Mouse (Mus musculus) urinary bladder, adult 18-20 months (tissue): ENCODE data around the gene Psmb3.
"Not testable (repeated sequence)": the region's sequence is repeated elsewhere in the genome, so short reads cannot be mapped to it uniquely, and the experiment has no call there.

Experiments
- DNase-seq, 2 experiments: peaks; one replicate each; pipeline ENCODE4 v3.0.0; 2022; ENCODE audit warnings: low spot score in 2 of 2, mixed read lengths in 2 of 2

Psmb3 gene

GRCm38 (mm10) chr11:97695712-97696401, 7.3 kb upstream of the Psmb3 start:
- no peak for DNase-seq

DNA sequence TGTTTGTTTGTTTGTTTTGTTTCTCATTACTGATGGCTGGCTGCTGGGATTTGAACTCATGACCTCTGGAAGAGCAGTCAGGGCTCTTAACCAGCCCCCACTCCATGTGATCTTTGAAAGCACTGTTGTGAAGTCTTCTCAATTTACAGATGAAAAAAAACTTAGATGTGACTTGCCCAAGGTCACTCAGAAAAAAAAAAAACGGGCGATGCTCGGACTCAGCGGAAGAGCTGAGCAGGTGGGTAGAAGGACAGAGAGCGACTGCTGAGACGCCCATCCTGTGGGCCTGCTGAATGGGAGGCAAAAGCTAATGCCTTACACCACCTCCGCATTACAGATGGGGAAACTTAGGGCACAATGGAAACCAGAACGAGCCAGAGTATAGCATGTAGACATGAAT, 6.5 kb upstream of the Psmb3 start:
- DNase-seq, result no peak

GRCm38 (mm10) chr11:97697199-97697890, 5.9 kb upstream of the Psmb3 start:
- no peak for DNase-seq

GRCm38 (mm10) chr11:97697891-97698529, 5.2 kb upstream of the Psmb3 start:
- no peak for DNase-seq

DNA sequence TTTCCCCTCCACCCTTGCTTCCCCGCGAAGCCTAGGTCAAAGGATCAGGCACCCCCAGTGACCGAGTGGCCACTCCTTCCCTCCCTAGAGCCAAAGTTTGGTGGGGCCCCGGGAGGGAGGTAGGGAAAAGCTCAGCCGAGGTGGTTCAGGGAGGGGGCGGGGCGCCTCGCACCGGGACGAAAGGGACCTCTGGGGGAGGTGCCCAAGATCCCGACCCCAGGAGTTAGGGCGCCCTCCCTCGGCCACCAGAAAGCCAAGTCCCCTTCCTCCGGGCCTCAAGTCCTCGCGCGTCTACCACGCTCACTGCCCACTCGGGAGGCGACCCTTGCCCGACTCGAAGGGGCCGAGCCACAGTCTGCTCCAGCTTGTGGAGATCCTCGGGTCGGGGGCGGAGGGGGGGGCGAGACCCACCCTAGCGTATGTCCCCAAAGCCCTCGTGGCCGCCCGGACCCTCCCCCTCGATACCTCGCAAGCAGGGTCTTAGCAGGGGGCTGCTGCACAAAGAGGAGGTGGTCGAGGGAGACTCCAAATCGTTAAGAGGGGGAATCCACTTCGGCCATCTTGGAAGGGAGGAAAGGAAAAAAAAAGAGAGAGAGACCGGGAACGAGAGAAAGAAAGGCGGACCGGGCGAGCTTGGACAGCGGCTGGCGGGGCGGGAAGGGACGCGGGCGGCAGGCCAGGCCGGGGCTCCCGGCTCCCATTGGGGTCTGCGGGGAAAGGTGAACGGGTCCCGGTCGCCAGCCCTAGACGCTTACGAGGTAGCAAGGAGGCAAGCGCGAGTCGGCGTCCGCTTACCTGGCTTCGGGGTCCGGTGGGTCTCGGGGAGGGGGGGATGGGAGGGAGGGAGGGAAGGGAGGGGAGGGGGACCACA, 4.2 kb upstream of the Psmb3 start:
- DNase-seq, result peak; percentile 70

GRCm38 (mm10) chr11:97699626-97700002, 3.6 kb upstream of the Psmb3 start:
- peak; percentile 75 to 79 for DNase-seq

GRCm38 (mm10) chr11:97700003-97700745, 3.0 kb upstream of the Psmb3 start, which contains the start of gene Pcgf2:
Gene Pcgf2, minus strand, starts transcription at chr11:97700497.
- DNase-seq, result peak; percentile 73 to 76

GRCm38 (mm10) chr11:97700746-97701580, 2.2 kb upstream of the Psmb3 start:
- DNase-seq, result peak in 1 of 2 experiments; percentile 31

DNA sequence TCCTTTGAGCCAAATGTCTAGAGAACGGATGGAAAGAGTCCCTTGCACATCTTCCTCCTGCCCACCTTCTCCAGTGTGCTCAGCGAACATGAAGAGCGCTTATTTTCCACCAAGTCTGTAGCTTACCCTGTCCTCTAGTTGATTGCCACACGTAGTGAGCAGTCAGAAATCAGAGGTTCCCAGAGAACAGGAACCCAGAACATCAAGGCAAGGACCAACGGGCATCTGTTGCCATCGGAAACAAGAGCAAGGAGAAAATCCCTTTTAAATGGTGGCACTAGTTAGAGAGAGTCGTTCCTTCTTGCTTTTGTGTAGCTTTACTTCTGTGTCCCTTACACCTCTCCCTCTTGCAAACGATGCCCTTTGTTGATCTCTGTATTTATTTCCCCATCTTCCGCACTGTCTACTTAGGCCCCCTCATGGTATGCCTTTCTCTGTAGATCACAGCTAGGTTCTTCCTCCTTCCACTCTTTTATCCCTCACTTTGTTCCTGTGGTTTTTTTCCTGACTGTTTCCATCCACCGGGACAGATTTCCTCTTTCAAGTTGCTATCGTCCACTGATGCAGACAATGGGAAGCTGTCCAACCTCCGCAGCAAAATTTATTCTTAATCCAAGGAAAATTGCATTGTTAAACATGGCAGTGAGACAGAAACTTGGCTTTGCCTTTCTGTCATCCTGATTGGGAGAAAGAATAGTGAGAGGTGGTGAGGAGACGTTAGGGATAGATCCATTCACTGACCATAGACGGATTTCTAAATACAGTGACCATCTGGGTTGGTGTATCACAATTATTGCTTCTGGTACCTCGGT, 1.4 kb upstream of the Psmb3 start:
- no peak for DNase-seq

DNA sequence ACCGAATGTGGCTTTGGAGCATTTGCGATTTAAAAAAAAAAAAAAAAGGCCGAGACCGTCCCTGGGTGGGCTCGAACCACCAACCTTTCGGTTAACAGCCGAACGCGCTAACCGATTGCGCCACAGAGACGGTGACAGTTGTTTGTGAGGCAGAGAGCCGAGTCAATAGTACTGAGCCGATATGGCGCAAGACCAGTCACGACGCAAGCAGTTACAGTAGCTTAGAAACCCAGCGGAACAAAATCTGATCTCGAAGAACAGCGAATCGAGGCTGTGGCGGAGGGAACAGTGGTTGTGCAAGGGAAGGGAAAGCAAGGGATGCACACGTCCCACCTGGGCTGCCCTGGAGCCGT, 830 bp upstream of the Psmb3 start:
- peak; percentile 86 to 90 for DNase-seq

- DNase-seq, result not testable (repeated sequence)
Measured at GRCm38 (mm10) chr11:97710067-97710466, 6.9 kb downstream of the Psmb3 start.

GRCm38 (mm10) chr11:97711200-97711900, 8.2 kb downstream of the Psmb3 start:
- DNase-seq, result no peak

- DNase-seq, result no peak
Measured at GRCm38 (mm10) chr11:97712286-97712685, 9.1 kb downstream of the Psmb3 start.

DNA sequence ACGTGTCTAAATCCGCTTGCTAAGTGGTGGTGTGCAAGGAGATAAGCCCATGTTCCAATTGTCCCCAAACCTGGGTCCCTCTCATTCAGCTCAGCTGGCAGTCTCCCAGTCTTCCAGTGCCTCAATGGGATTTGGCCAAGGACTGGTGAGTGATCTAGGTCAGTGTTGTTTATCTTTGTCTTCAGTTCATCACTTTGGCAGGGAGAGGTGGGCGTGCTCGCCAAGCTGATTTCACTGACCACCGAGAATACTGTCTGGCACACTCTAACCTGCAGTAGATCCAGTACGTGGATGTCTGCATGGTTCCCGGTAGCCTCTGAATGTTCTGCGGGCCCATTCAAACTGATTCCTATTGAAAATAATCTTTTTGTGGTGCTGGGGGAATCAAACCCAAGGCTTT, 10.7 kb downstream of the Psmb3 start:
- no peak for DNase-seq

DNA sequence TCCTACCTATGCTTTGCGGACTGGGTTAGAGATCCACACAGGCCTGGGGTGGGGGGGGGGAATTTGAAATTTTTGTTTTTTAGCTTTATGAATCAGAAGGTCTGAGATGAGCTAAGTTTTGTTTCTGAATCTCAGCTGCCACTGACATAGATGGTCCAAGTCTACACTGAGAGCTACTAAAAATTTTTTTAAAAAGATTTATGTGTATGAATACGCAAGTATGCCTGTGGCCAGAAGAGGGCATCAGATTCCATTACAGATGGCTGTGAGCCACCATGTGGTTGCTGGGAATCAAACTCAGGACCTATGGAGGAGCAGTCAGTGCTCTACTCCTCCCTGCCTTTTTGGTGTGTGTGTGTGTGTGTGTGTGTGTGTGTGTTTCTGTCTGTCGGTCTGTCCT, 11.2 kb downstream of the Psmb3 start:
- no peak for DNase-seq

DNA sequence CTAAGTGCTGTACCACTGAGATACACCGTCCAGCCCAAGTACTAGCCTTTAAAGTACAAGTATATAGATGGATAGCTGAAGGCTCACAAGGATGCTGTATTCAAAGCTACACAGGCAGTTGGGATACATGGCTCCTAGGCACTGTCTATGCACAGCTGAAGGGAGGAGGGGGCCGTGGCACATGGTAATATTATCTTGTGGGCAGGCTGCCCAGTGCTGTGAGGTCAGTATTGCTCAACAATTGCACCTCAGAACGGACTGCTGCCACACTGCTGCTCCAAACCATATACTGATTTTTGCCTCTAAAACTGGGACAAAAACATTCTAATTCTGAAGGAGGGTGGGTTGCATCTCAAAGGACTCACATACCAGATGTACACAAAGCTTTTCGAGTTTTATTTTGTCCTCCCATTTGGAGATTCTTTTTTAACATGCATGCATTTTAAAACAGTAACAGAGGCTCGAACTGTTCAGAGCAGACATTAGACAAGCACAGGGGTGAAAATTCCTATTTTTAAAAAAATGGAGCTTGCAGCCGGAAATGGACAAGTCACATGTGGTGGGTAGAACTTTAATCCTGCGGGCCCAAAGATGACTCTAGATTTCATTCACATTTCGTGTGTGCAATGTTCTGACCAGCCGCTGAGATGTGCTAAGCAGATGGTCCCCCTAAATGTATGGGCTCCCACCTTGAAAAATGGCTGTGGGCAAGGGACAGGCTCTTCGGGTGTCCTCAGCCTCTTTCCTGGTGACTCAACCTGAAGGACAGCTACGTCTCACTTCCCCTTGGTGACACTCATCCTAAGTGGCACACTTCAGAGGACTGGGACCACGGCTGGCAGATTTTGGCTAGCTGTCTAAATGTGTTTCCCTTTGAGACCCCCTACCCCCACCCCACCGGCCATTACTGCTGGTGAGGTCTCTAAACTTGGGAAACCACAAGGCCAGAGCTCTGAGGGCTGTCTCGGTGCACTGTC, 11.9 kb downstream of the Psmb3 start:
- no peak for DNase-seq

DNA sequence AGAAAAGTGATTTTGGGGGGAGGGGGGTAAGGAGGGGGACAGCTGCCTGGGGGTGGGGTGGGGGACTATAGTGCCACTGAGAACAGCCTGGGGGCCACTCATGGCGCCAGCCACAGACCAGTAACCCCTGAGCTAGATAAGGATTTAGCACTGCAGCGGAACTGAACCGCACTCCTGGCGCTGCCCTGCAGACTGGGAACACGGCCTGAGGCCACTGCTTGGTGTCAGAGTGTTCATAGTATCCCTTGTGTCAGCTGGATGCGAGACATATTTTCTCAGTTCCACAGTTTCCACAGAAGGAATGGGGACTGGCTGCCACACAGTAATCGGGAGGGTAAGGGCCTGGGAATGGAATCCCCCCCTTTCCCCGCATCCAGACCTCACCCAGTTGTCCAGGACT, 12.8 kb downstream of the Psmb3 start:
- no peak for DNase-seq
